Mouse (Mus musculus): ENCODE results near the gene Rab33a. TPM values are rescaled to one million over a fixed set of nuclear protein-coding genes. Genes with fewer than 3 reads are reported as not detected.

Rab33a gene
- total RNA-seq (2014; fragmentation: Nextera tagmentation): not detected in 2 replicates
- not detected in 2 replicates for total RNA-seq (2017)

GRCm38 (mm10) chrX:48518808-48519548 lies at the start of gene Rab33a:
Gene Rab33a (plus strand): TSS chrX:48519285.
- peak; percentile 25; the same call in 1 of the 2 replicates for ATAC-seq (replicated peaks; ENCODE audit: poor library complexity, severe bottlenecking)

- ATAC-seq (replicated peaks; ENCODE audit: poor library complexity, severe bottlenecking): peak; percentile 40; the same call in 1 of the 2 replicates
Measured at GRCm38 (mm10) chrX:48481095-48481494, 38.0 kb upstream of the Rab33a start.

GRCm38 (mm10) chrX:48481687-48482086 lies 37.4 kb upstream of the Rab33a start:
- ATAC-seq (replicated peaks; ENCODE audit: poor library complexity, severe bottlenecking): no peak

GRCm38 (mm10) chrX:48493763-48494162 lies 25.3 kb upstream of the Rab33a start:
- no peak for ATAC-seq (replicated peaks; ENCODE audit: poor library complexity, severe bottlenecking)

- peak; percentile 99 for ATAC-seq (replicated peaks; ENCODE audit: poor library complexity, severe bottlenecking)
Measured at GRCm38 (mm10) chrX:48513166-48513807, 5.8 kb upstream of the Rab33a start, which contains the start of gene Aifm1. Gene Aifm1 (minus strand): TSS chrX:48513563.

GRCm38 (mm10) chrX:48513824-48514223 lies 5.3 kb upstream of the Rab33a start:
- ATAC-seq (replicated peaks; ENCODE audit: poor library complexity, severe bottlenecking): peak; percentile 21; the same call in 1 of the 2 replicates

GRCm38 (mm10) chrX:48518211-48518807 lies 776 bp upstream of the Rab33a start:
- peak; percentile 48 for ATAC-seq (replicated peaks; ENCODE audit: poor library complexity, severe bottlenecking)

GRCm38 (mm10) chrX:48519549-48520085 lies 532 bp downstream of the Rab33a start:
- no peak for ATAC-seq (replicated peaks; ENCODE audit: poor library complexity, severe bottlenecking)

- ATAC-seq (replicated peaks; ENCODE audit: poor library complexity, severe bottlenecking): peak; percentile 28
Measured at GRCm38 (mm10) chrX:48521651-48522050, 2.6 kb downstream of the Rab33a start.

GRCm38 (mm10) chrX:48523512-48523911 lies 4.4 kb downstream of the Rab33a start:
- ATAC-seq (replicated peaks; ENCODE audit: poor library complexity, severe bottlenecking): peak; percentile 36

- peak; percentile 81 for ATAC-seq (replicated peaks; ENCODE audit: poor library complexity, severe bottlenecking)
Measured at GRCm38 (mm10) chrX:48525332-48525731, 6.2 kb downstream of the Rab33a start.

GRCm38 (mm10) chrX:48525866-48526265 lies 6.8 kb downstream of the Rab33a start:
- ATAC-seq (replicated peaks; ENCODE audit: poor library complexity, severe bottlenecking): no peak

- peak; percentile 45 for ATAC-seq (replicated peaks; ENCODE audit: poor library complexity, severe bottlenecking)
Measured at GRCm38 (mm10) chrX:48526435-48526834, 7.3 kb downstream of the Rab33a start.

- ATAC-seq (replicated peaks; ENCODE audit: poor library complexity, severe bottlenecking): peak; percentile 70
Measured at GRCm38 (mm10) chrX:48532175-48532574, 13.1 kb downstream of the Rab33a start.

Other genes starting within 250 kb of the Rab33a start
- gene Bcorl1, start 177.9 kb upstream of the Rab33a start, total RNA-seq (2014; fragmentation: Nextera tagmentation): 15.5 and 16.6 TPM in 2 replicates
- 3.0 and 9.1 TPM in 2 replicates for gene Bcorl1, start 177.9 kb upstream of the Rab33a start, total RNA-seq (2017)
- 45.1 and 47.2 TPM in 2 replicates for gene Elf4, start 56.2 kb upstream of the Rab33a start, total RNA-seq (2014; fragmentation: Nextera tagmentation)
- 12.7 and 13.8 TPM in 2 replicates for gene Elf4, start 56.2 kb upstream of the Rab33a start, total RNA-seq (2017)
- gene Aifm1, start 5.7 kb upstream of the Rab33a start, total RNA-seq (2014; fragmentation: Nextera tagmentation): 67.0 TPM in 2 replicates
- gene Aifm1, start 5.7 kb upstream of the Rab33a start, total RNA-seq (2017): 85.6 and 97.1 TPM in 2 replicates
- 46.8 and 49.0 TPM in 2 replicates for gene Zfp280c, start 75.2 kb downstream of the Rab33a start, total RNA-seq (2014; fragmentation: Nextera tagmentation)
- 27.5 and 42.4 TPM in 2 replicates for gene Zfp280c, start 75.2 kb downstream of the Rab33a start, total RNA-seq (2017)
- gene Slc25a14, start 104.1 kb downstream of the Rab33a start, total RNA-seq (2014; fragmentation: Nextera tagmentation): 5.3 and 8.3 TPM in 2 replicates
- 8.0 and 8.5 TPM in 2 replicates for gene Slc25a14, start 104.1 kb downstream of the Rab33a start, total RNA-seq (2017)
- not detected in 2 replicates for gene Gpr119, start 155.2 kb downstream of the Rab33a start, total RNA-seq (2014; fragmentation: Nextera tagmentation)
- not detected in 2 replicates for gene Gpr119, start 155.2 kb downstream of the Rab33a start, total RNA-seq (2017)
- 15.6 and 17.7 TPM in 2 replicates for gene Rbmx2, start 175.7 kb downstream of the Rab33a start, total RNA-seq (2014; fragmentation: Nextera tagmentation)
- 21.2 and 23.7 TPM in 2 replicates for gene Rbmx2, start 175.7 kb downstream of the Rab33a start, total RNA-seq (2017)

Measured in granulocyte monocyte progenitor cell, adult 5-6 weeks (primary cell).